ENCODE assay signal across 9 mouse cellular contexts in the genomic region with DNA sequence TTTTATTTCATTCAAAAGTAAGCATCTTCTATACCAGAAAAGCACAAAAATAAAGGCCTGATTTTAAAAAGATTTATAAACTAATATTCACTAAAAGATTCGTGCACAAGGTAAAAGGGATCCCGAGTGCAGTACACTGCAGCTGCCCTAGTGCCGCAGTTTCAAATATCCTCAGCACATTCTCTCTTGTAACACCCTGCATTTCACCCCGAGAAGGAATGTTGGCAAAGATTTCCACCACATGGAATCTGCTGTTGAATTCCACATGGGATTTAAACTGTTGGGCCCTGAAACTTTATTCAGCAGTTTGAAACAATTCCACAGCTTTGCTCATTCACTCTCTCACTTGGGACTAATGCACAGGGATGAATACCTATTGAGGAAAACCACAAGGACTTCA. TPM values are rescaled to one million over a fixed set of nuclear protein-coding genes. Genes with fewer than 3 reads are reported as not detected.
DNase-seq lines count a peak whose midpoint lies in the region; ATAC-seq and TF ChIP-seq lines count a peak whose summit lies in the region.
"Had no signal": no experiment of that assay in that cellular context is flagged by ENCODE, and none has a peak within 500 bp of the region (broad histone marks: within the 10 kb centered on the region; RNA-seq: fewer than 3 reads in every experiment).

Gene Ogn (plus strand): TSS at position 333 of the 400 bp plus-strand sequence.

- 58% methylated on average over 4 of the region's 4 CpGs for WGBS in kidney, postnatal 0 days
- 81% methylated on average over 4 of the region's 4 CpGs for WGBS in neural tube, embryonic 15.5 days

- no peak for ATAC-seq in kidney, postnatal 0 days (replicated peaks; ENCODE audit: low FRiP score, low read depth)
- ATAC-seq in neural tube, embryonic 15.5 days (ENCODE audit: low FRiP score): no peak
- ATAC-seq in erythroblast, adult 5-6 weeks (replicated peaks; ENCODE audit: low FRiP score, poor library complexity, severe bottlenecking): no peak

- DNase-seq in 3T3-L1 (ENCODE audit: low read depth, low spot score): peak; percentile 95
- peak; percentile 71 for DNase-seq in adipocyte (ENCODE audit: low spot score)
- DNase-seq in heart, adult 18-20 months: peak; percentile 77 to 81
- DNase-seq in kidney, postnatal 0 days (ENCODE audit: low spot score): peak; percentile 78
- no peak for DNase-seq in layer of hippocampus, adult 9-10 months (ENCODE audit: low spot score)
- no peak for DNase-seq in thymus, postnatal 25 days

- no peaks in the 10 kb centered on the region for H3K9me3 ChIP-seq in kidney, postnatal 0 days (replicated peaks; ENCODE audit: low read length)
- no peaks in the 10 kb centered on the region for H3K9me3 ChIP-seq in neural tube, embryonic 15.5 days (replicated peaks)
- H3K9me3 ChIP-seq: megakaryocyte, embryonic 14.5 days had no signal

- no peaks in the 10 kb centered on the region for H3K4me1 ChIP-seq in kidney, postnatal 0 days (replicated peaks; ENCODE audit: insufficient read depth, low read length)
- H3K4me1 ChIP-seq in neural tube, embryonic 15.5 days: no peaks in the 10 kb centered on the region

- no peaks in the 10 kb centered on the region for H3K27me3 ChIP-seq in kidney, postnatal 0 days (ENCODE audit: insufficient read depth, low read length)
- no peaks in the 10 kb centered on the region for H3K27me3 ChIP-seq in neural tube, embryonic 15.5 days (replicated peaks)
- H3K27me3 ChIP-seq: megakaryocyte, embryonic 14.5 days had no signal

- no peaks in the 10 kb centered on the region for H3K36me3 ChIP-seq in kidney, postnatal 0 days (ENCODE audit: insufficient read depth, low read length)
- no peaks in the 10 kb centered on the region for H3K36me3 ChIP-seq in neural tube, embryonic 15.5 days

- peak within 1 kb of the TSS; percentile 14; the same call in 1 of the 2 replicates for H3K4me3 ChIP-seq in kidney, postnatal 0 days (replicated peaks; ENCODE audit: low read depth, low read length)
- no peak within 1 kb of the TSS for H3K4me3 ChIP-seq in neural tube, embryonic 15.5 days (replicated peaks)
- H3K4me3 ChIP-seq: megakaryocyte, embryonic 14.5 days had no signal

- peak within 1 kb of the TSS; percentile 31; the same call in 1 of the 2 replicates for H3K4me2 ChIP-seq in kidney, postnatal 0 days (ENCODE audit: low read length)
- no peak within 1 kb of the TSS for H3K4me2 ChIP-seq in neural tube, embryonic 15.5 days

- H3K27ac ChIP-seq in kidney, postnatal 0 days: no peak within 1 kb of the TSS
- H3K27ac ChIP-seq in neural tube, embryonic 15.5 days (replicated peaks): no peak within 1 kb of the TSS

- H3K9ac ChIP-seq in kidney, postnatal 0 days (ENCODE audit: low read depth, low read length): no peak within 1 kb of the TSS
- no peak within 1 kb of the TSS for H3K9ac ChIP-seq in neural tube, embryonic 15.5 days (replicated peaks)

- TF ChIP-seq CTCF in kidney, postnatal 0 days (IDR thresholded peaks at IDR 0.05; ENCODE audit: low read depth): no peak

RNA-seq across cellular contexts. Expression of gene Ogn, which starts in this region (rescaled TPM):
- 10 to 100 TPM; 65.6 to 70.9 TPM for total RNA-seq in heart, adult 18-20 months (2021)
- 43.8 and 54.3 TPM in 2 replicates for polyA plus RNA-seq in kidney, postnatal 0 days (2015; fragmentation: Nextera tagmentation; extraction: Ambion mirVana)
- 17.8 and 20.1 TPM in 2 replicates for polyA plus RNA-seq in neural tube, embryonic 15.5 days (2015; fragmentation: Nextera tagmentation; extraction: Ambion mirVana)
- total RNA-seq in erythroblast, adult 5-6 weeks (2015; ENCODE audit: low replicate concordance): 5.8 TPM in 1 of 2 replicates, not detected in the other
- total RNA-seq in erythroblast, adult 5-6 weeks (2017; ENCODE audit: low replicate concordance): 1.3 TPM in 1 of 2 replicates, not detected in the other

Comparison
In these comparisons a context has a peak if more than half of its experiments do, and no peak if none do; other contexts are left out.
1. RNA of gene Ogn (total RNA-seq): 65.6 to 70.9 TPM in heart, adult 18-20 months; 1.3 to 5.8 TPM in erythroblast, adult 5-6 weeks; every median in the first group is over 4 times any median in the second.
2. DNase-seq: peak in 3T3-L1 (single experiment), adipocyte (single experiment), heart, adult 18-20 months (2 of 2) and kidney, postnatal 0 days (single experiment); none in layer of hippocampus, adult 9-10 months (single experiment) and thymus, postnatal 25 days (single experiment).